In the genomic region with DNA sequence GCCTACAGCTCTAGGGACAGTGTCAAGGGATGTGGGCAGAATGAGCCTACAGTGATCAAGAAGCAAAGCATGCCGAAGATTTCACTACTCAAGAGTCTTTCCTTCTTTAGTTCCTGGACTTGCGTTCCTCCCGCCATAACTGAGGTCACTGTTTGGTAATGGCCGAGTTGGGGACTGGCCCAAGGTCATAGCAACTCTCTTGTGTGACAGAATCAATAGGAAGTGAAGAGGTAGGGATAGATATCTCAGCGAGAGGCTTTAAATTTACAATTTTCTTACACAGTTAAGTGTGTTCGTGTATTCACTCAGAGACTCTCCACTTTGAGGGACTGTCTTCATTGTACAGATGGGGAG, we compare ENCODE assay signal across 8 mouse cellular contexts. TPM values are rescaled to one million over a fixed set of nuclear protein-coding genes. Genes with fewer than 3 reads are reported as not detected.
A peak's percentile ranks its signal among the peaks of the same experiment; 100 is the strongest.
DNase-seq lines count a peak whose midpoint lies in the region; ATAC-seq and TF ChIP-seq lines count a peak whose summit lies in the region.

No protein-coding gene starts in this region.

- ATAC-seq in megakaryocyte, adult 5-6 weeks (ENCODE audit: poor library complexity, severe bottlenecking) = no peak
- no peak; the same call in 1 of the 2 replicates for ATAC-seq in limb, embryonic 12.5 days (ENCODE audit: insufficient number of reproducible peaks, insufficient read depth, low FRiP score, low TSS enrichment, low read depth)

- no peak for TF ChIP-seq POLR2A in embryonic fibroblast, embryonic 13.5 days (IDR thresholded peaks at IDR 0.05; ENCODE audit: low read depth, low read length)
- no peak for TF ChIP-seq POLR2A in small intestine, adult 2 months (IDR thresholded peaks at IDR 0.05; ENCODE audit: low read depth, low read length)

- H3K27me3 ChIP-seq in megakaryocyte, embryonic 14.5 days (replicated peaks) = no peaks in the 10 kb centered on the region
- H3K27me3 ChIP-seq in limb, embryonic 12.5 days = no peaks in the 10 kb centered on the region
- H3K27me3 ChIP-seq in small intestine, adult 2 months (ENCODE audit: control insufficient read depth, insufficient read depth, low read length) = no peaks in the 10 kb centered on the region

- H3K27ac ChIP-seq in embryonic fibroblast, embryonic 13.5 days (ENCODE audit: insufficient read depth, low read length) = peak overlapping the region; percentile 1; the same call in 1 of the 2 replicates
- peak overlapping the region; percentile 84 for H3K27ac ChIP-seq in limb, embryonic 12.5 days
- peak overlapping the region; percentile 31 for H3K27ac ChIP-seq in small intestine, adult 2 months (ENCODE audit: insufficient read depth, low read depth, low read length)

- peak overlapping the region; percentile 60 for H3K4me2 ChIP-seq in limb, embryonic 12.5 days

- WGBS in limb, embryonic 12.5 days = 49% methylated on average over 6 of the region's 6 CpGs
- 10% methylated on average over 6 of the region's 6 CpGs for WGBS in small intestine, adult 2 months

- H3K4me1 ChIP-seq in megakaryocyte, embryonic 14.5 days = peaks cover 68% of the 10 kb centered on the region
- H3K4me1 ChIP-seq in embryonic fibroblast, embryonic 13.5 days (ENCODE audit: control insufficient read depth, insufficient read depth, low read length) = no peaks in the 10 kb centered on the region
- peaks cover 36% of the 10 kb centered on the region for H3K4me1 ChIP-seq in limb, embryonic 12.5 days (replicated peaks)
- peaks cover 6% of the 10 kb centered on the region; the same call in 1 of the 2 replicates for H3K4me1 ChIP-seq in small intestine, adult 2 months (ENCODE audit: control insufficient read depth, insufficient read depth, insufficient read length, low read length)

- no peak for TF ChIP-seq CTCF in embryonic fibroblast, embryonic 13.5 days (IDR thresholded peaks at IDR 0.05; ENCODE audit: borderline replicate concordance, insufficient read depth, low read length)
- no peak for TF ChIP-seq CTCF in small intestine, adult 2 months (IDR thresholded peaks at IDR 0.05; ENCODE audit: extremely low read depth, insufficient read length, insufficient replicate concordance, low read depth, low read length)

- H3K9me3 ChIP-seq in megakaryocyte, embryonic 14.5 days = no peaks in the 10 kb centered on the region
- H3K9me3 ChIP-seq in limb, embryonic 12.5 days = no peaks in the 10 kb centered on the region

- H3K4me3 ChIP-seq in megakaryocyte, embryonic 14.5 days (replicated peaks) = peak overlapping the region; percentile 95
- peak overlapping the region; percentile 49 for H3K4me3 ChIP-seq in embryonic fibroblast, embryonic 13.5 days (ENCODE audit: insufficient read depth, low read length)
- H3K4me3 ChIP-seq in limb, embryonic 12.5 days (replicated peaks) = peak overlapping the region; percentile 57
- H3K4me3 ChIP-seq in small intestine, adult 2 months (ENCODE audit: low read depth, low read length) = peak overlapping the region; percentile 76

- DNase-seq in gastrocnemius, postnatal 36 days = no peak
- DNase-seq in urinary bladder, postnatal 10 days (ENCODE audit: low spot score) = no peak
- DNase-seq in thymus, postnatal 36 days = no peak

- H3K9ac ChIP-seq in limb, embryonic 12.5 days (replicated peaks) = peak overlapping the region; percentile 64

- intact Hi-C loops in gastrocnemius, postnatal 36 days (cut with DNase I) = no loop called here

- peaks cover 42% of the 10 kb centered on the region for H3K36me3 ChIP-seq in megakaryocyte, embryonic 14.5 days (replicated peaks; ENCODE audit: low read length)
- H3K36me3 ChIP-seq in limb, embryonic 12.5 days = peaks cover 9% of the 10 kb centered on the region
- H3K36me3 ChIP-seq in small intestine, adult 2 months (ENCODE audit: control insufficient read depth, insufficient read depth, low read length) = peaks cover 5% of the 10 kb centered on the region

RNA-seq across cellular contexts. Expression of gene Ciao2a, which starts 0.8 kb away (rescaled TPM):
- polyA plus RNA-seq in megakaryocyte, embryonic 14.5 days (2012; ENCODE audit: insufficient read depth, low replicate concordance) = 8.6 and 26.5 TPM in 2 replicates
- 383 and 455 TPM in 2 replicates for total RNA-seq in megakaryocyte, adult 5-6 weeks (2015)
- total RNA-seq in megakaryocyte, adult 5-6 weeks (2017) = 259 and 261 TPM in 2 replicates
- polyA plus RNA-seq in embryonic fibroblast, embryonic 13.5 days (2011; ENCODE audit: insufficient read length, low read depth, missing spikeins) = 46.9 and 48.2 TPM in 2 replicates
- 172 and 176 TPM in 2 replicates for polyA plus RNA-seq in limb, embryonic 12.5 days (2016; fragmentation: Nextera tagmentation; extraction: Ambion mirVana)
- polyA plus RNA-seq in small intestine, adult 2 months (2012; rRNA removed) = 5.1 and 5.3 TPM in 2 replicates
- total RNA-seq in gastrocnemius, postnatal 36 days (2021) = 10 to 100 TPM; 39.9 to 43.3 TPM

RNA-seq across cellular contexts. Expression of gene Snx1, which starts 0.8 kb away (rescaled TPM):
- 89.5 and 105 TPM in 2 replicates for polyA plus RNA-seq in megakaryocyte, embryonic 14.5 days (2012; ENCODE audit: insufficient read depth, low replicate concordance)
- 104 and 105 TPM in 2 replicates for total RNA-seq in megakaryocyte, adult 5-6 weeks (2015)
- total RNA-seq in megakaryocyte, adult 5-6 weeks (2017) = 203 and 217 TPM in 2 replicates
- 58.6 and 70.5 TPM in 2 replicates for polyA plus RNA-seq in embryonic fibroblast, embryonic 13.5 days (2011; ENCODE audit: insufficient read length, low read depth, missing spikeins)
- 126 and 128 TPM in 2 replicates for polyA plus RNA-seq in limb, embryonic 12.5 days (2016; fragmentation: Nextera tagmentation; extraction: Ambion mirVana)
- polyA plus RNA-seq in small intestine, adult 2 months (2012; rRNA removed) = 15.1 and 32.2 TPM in 2 replicates
- total RNA-seq in gastrocnemius, postnatal 36 days (2021) = 10 to 100 TPM; 12.6 to 12.7 TPM

RNA-seq across cellular contexts. Expression of gene Dapk2, which starts 30.9 kb away (rescaled TPM):
- 0.96 and 1.2 TPM in 2 replicates for polyA plus RNA-seq in megakaryocyte, embryonic 14.5 days (2012; ENCODE audit: insufficient read depth, low replicate concordance)
- total RNA-seq in megakaryocyte, adult 5-6 weeks (2015) = 1.6 and 4.4 TPM in 2 replicates
- total RNA-seq in megakaryocyte, adult 5-6 weeks (2017) = 2.6 and 4.0 TPM in 2 replicates
- 0.30 TPM in 1 of 2 replicates, not detected in the other for polyA plus RNA-seq in embryonic fibroblast, embryonic 13.5 days (2011; ENCODE audit: insufficient read length, low read depth, missing spikeins)
- polyA plus RNA-seq in limb, embryonic 12.5 days (2016; fragmentation: Nextera tagmentation; extraction: Ambion mirVana) = 5.2 and 5.7 TPM in 2 replicates
- 5.6 and 8.2 TPM in 2 replicates for polyA plus RNA-seq in small intestine, adult 2 months (2012; rRNA removed)
- 10 to 100 TPM; 21.6 to 24.0 TPM for total RNA-seq in gastrocnemius, postnatal 36 days (2021)

RNA-seq across cellular contexts. Expression of gene Snx22, which starts 57.7 kb away (rescaled TPM):
- 0.16 TPM in 1 of 2 replicates, not detected in the other for polyA plus RNA-seq in megakaryocyte, embryonic 14.5 days (2012; ENCODE audit: insufficient read depth, low replicate concordance)
- 0.21 TPM in 1 of 2 replicates, not detected in the other for total RNA-seq in megakaryocyte, adult 5-6 weeks (2015)
- 0.37 and 0.77 TPM in 2 replicates for total RNA-seq in megakaryocyte, adult 5-6 weeks (2017)
- polyA plus RNA-seq in embryonic fibroblast, embryonic 13.5 days (2011; ENCODE audit: insufficient read length, low read depth, missing spikeins) = 0.25 and 0.33 TPM in 2 replicates
- 4.6 and 4.9 TPM in 2 replicates for polyA plus RNA-seq in limb, embryonic 12.5 days (2016; fragmentation: Nextera tagmentation; extraction: Ambion mirVana)
- 0.61 and 0.91 TPM in 2 replicates for polyA plus RNA-seq in small intestine, adult 2 months (2012; rRNA removed)
- total RNA-seq in gastrocnemius, postnatal 36 days (2021) = under 1 TPM; 0.13 to 0.15 TPM

Comparison
In these comparisons a context has a peak if more than half of its experiments do, and no peak if none do; other contexts are left out.
1. H3K27ac ChIP-seq: peak in every context shown above with its lines; median percentile 84 in limb, embryonic 12.5 days; 31 in small intestine, adult 2 months; 1 in embryonic fibroblast, embryonic 13.5 days.